Mouse (Mus musculus) stomach, adult 2 months (tissue): ENCODE measurements around the gene Usp17lc. TPM values are rescaled to one million over a fixed set of nuclear protein-coding genes. Genes with fewer than 3 reads are reported as not detected.

Source experiments
- polyA plus RNA-seq: library from polyadenylated mRNA; depleted of rRNA; stranded (reverse); fragments of >200 nt; gene quantifications from 2 replicates; pipeline ENCODE4 v1.2.3, GENCODE M21; 2012; rRNA removed

Gene Usp17lc
- not detected in 2 replicates for polyA plus RNA-seq

DNA sequence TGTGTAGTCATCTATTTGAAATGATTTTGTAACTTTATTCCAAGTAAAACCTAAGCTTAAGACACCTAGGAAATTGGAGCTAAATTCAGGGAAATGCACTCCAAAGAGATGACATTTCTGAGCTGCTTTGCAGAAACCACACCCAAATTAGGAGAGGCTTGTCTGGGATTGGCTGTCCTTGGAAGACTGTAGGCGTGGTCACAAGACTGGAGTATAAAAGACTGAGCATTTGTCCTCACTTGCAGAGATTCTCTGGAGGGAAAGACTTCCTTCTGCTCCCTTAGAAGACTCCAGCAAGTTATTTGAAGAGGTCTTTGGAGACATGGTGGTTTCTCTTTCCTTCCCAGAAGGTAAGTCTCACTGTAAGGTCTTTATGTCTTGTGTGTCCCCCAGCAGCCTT lies at the start of gene Usp17lc:
TSS of gene Usp17lc (plus strand) at position 301 of the 400 bp plus-strand sequence.

DNA sequence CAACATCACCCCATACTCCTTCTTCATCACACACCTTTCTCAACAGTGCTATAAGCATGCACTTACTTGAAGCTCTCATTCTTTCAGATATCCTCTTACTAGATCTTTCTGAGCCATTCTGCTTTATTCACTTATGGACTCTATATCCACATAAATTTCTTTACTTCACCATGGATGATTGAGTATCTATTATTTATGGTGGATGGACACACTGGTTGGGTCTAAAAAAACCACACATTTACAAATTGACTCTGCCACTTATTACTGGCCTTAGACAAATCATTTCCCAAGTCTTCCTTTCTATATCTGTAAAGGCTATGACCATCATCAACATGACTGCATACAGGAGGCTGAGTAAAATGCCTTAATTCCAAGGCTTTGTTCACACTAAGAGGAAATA lies 28.8 kb upstream of the Usp17lc start, which contains the start of gene Olfr603:
TSS of gene Olfr603 (minus strand) at position 101 of the 400 bp plus-strand sequence.

DNA sequence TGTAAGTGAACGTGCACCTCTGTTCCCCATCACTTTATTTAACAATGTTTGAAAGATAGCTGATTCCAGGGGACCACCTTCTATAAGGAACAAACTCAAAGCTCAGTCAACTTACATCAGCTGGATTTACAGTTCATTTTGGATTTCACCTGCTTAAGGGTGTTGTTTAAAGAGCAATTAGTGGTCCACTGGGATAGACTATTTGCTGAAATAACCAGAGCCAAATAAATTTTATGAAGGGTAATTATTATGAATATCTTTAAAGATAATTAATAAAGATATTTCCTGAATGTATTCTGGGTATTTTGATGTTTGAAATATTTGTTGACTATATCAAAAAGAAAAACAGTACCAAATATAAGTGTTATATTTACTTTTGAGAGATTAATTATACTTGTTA lies 30.5 kb downstream of the Usp17lc start, which contains the start of gene Olfr605:
TSS of gene Olfr605 (minus strand) at position 101 of the 400 bp plus-strand sequence.

DNA sequence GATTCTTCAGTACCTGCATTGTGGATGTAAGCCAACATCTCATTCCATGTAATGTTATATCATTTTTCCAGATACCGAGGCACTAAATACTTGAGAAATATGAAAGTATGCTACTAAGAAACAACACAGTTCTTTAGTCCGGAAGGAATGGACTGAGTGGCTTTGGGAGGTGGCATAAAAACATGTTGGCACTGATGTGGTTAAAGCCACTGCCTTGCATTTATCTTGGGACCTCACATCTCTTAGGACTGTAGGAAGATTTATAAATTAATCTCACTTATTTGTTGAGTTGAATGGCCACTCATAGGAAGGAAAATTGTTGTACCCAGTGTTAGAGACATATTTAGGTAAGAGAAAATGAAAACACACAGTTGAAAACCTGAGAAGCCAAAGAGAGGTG lies 33.9 kb downstream of the Usp17lc start, which contains the start of gene Olfr606:
TSS of gene Olfr606 (plus strand) at position 301 of the 400 bp plus-strand sequence.

Other genes starting within 250 kb of the Usp17lc start
- not detected in 2 replicates for gene Olfr591, start 236.7 kb upstream of the Usp17lc start, polyA plus RNA-seq
- gene Olfr592, start 230.3 kb upstream of the Usp17lc start, polyA plus RNA-seq: not detected in 2 replicates
- gene Olfr593, start 203.2 kb upstream of the Usp17lc start, polyA plus RNA-seq: not detected in 2 replicates
- gene Olfr594, start 198.1 kb upstream of the Usp17lc start, polyA plus RNA-seq: not detected in 2 replicates
- not detected in 2 replicates for gene Usp17ld, start 162.6 kb upstream of the Usp17lc start, polyA plus RNA-seq
- not detected in 2 replicates for gene Olfr596, start 109.4 kb upstream of the Usp17lc start, polyA plus RNA-seq
- not detected in 2 replicates for gene Olfr597, start 98.8 kb upstream of the Usp17lc start, polyA plus RNA-seq
- gene Olfr598, start 91.5 kb upstream of the Usp17lc start, polyA plus RNA-seq: not detected in 2 replicates
- not detected in 2 replicates for gene Olfr599, start 79.2 kb upstream of the Usp17lc start, polyA plus RNA-seq
- not detected in 2 replicates for gene Olfr600, start 65.4 kb upstream of the Usp17lc start, polyA plus RNA-seq
- gene Olfr601, start 52.4 kb upstream of the Usp17lc start, polyA plus RNA-seq: not detected in 2 replicates
- gene Olfr603, start 28.9 kb upstream of the Usp17lc start, polyA plus RNA-seq: not detected in 2 replicates
- not detected in 2 replicates for gene Olfr605, start 30.4 kb downstream of the Usp17lc start, polyA plus RNA-seq
- gene Olfr606, start 34.0 kb downstream of the Usp17lc start, polyA plus RNA-seq: not detected in 2 replicates
- gene Olfr607, start 49.1 kb downstream of the Usp17lc start, polyA plus RNA-seq: not detected in 2 replicates
- gene Olfr608, start 54.8 kb downstream of the Usp17lc start, polyA plus RNA-seq: not detected in 2 replicates
- gene Olfr609, start 83.0 kb downstream of the Usp17lc start, polyA plus RNA-seq: not detected in 2 replicates
- not detected in 2 replicates for gene Olfr610, start 97.0 kb downstream of the Usp17lc start, polyA plus RNA-seq
- not detected in 2 replicates for gene Olfr611, start 105.8 kb downstream of the Usp17lc start, polyA plus RNA-seq
- not detected in 2 replicates for gene Olfr612, start 127.6 kb downstream of the Usp17lc start, polyA plus RNA-seq
- not detected in 2 replicates for gene Olfr613, start 133.0 kb downstream of the Usp17lc start, polyA plus RNA-seq
- gene Olfr615, start 141.0 kb downstream of the Usp17lc start, polyA plus RNA-seq: not detected in 2 replicates
- gene Olfr616, start 154.1 kb downstream of the Usp17lc start, polyA plus RNA-seq: not detected in 2 replicates
- gene Olfr617, start 158.0 kb downstream of the Usp17lc start, polyA plus RNA-seq: not detected in 2 replicates
- not detected in 2 replicates for gene Olfr618, start 175.0 kb downstream of the Usp17lc start, polyA plus RNA-seq
- gene Olfr619, start 185.5 kb downstream of the Usp17lc start, polyA plus RNA-seq: not detected in 2 replicates
- gene Olfr620, start 197.5 kb downstream of the Usp17lc start, polyA plus RNA-seq: not detected in 2 replicates
- not detected in 2 replicates for gene Olfr622, start 227.6 kb downstream of the Usp17lc start, polyA plus RNA-seq
- gene Olfr623, start 248.6 kb downstream of the Usp17lc start, polyA plus RNA-seq: not detected in 2 replicates